Mouse (Mus musculus): ENCODE results near the gene Ddx21. TPM values are rescaled to one million over a fixed set of nuclear protein-coding genes. Genes with fewer than 3 reads are reported as not detected.

Gene Ddx21
- total RNA-seq, 1 experiment from 2014 or later = 87.6 TPM

DNA sequence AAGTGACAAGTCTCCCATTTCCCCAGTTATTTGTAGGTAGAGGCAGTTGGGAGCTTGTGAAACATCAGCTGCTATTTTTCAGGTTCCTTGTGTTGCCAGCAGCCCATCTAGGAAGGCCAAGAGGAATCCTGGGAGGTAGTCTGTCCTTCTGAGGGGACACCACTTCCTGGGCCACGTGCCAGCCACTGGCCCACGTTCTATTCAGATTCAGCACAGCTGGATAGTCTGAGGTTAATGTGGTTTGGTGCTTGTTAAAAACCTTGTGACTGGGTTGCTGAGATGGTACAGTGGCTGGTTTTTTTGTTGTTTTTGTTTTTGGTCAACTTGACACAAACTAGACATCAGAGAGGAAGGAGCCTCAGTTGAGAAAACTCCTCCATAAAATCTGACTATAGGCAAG, 69.2 kb downstream of the Ddx21 start:
- ATAC-seq (ENCODE audit: extremely low read depth, insufficient number of reproducible peaks, low FRiP score, poor library complexity, severe bottlenecking) = no peak

Other genes with a start within 250 kb of the Ddx21 start
- 37.8 and 43.8 TPM in 2 replicates for gene Hk1, start 222.4 kb downstream of the Ddx21 start, total RNA-seq (2017)
- not detected in 2 replicates for gene Hkdc1, start 179.8 kb downstream of the Ddx21 start, total RNA-seq (2017)
- 0.23 TPM in 1 of 2 replicates, not detected in the other for gene 4930507D05Rik, start 152.8 kb downstream of the Ddx21 start, total RNA-seq (2017)
- 15.5 and 17.5 TPM in 2 replicates for gene Supv3l1, start 152.5 kb downstream of the Ddx21 start, total RNA-seq (2017)
- gene Vps26a, start 115.5 kb downstream of the Ddx21 start, total RNA-seq (2017) = 54.8 and 64.8 TPM in 2 replicates
- 2,014 and 2,052 TPM in 2 replicates for gene Srgn, start 74.8 kb downstream of the Ddx21 start, total RNA-seq (2017)
- gene Kif1bp, start 23.8 kb downstream of the Ddx21 start, total RNA-seq (2017) = 27.3 and 33.1 TPM in 2 replicates
- 107 and 116 TPM in 2 replicates for gene Ddx50, start 48.9 kb upstream of the Ddx21 start, total RNA-seq (2017)
- 0.25 and 1.7 TPM in 2 replicates for gene Stox1, start 123.8 kb upstream of the Ddx21 start, total RNA-seq (2017)
- 148 and 164 TPM in 2 replicates for gene Ccar1, start 190.0 kb upstream of the Ddx21 start, total RNA-seq (2017)